Mouse (Mus musculus) spleen, postnatal 0 days (tissue): ENCODE results near the gene Pcgf1. TPM values are rescaled to one million over a fixed set of nuclear protein-coding genes. Genes with fewer than 3 reads are reported as not detected.

Experiments
- microRNA counts: library from miRNA; unstranded; fragments of <30 nt; microRNA quantifications from one replicate; lab custom pipeline; 2015
- polyA plus RNA-seq: library from polyadenylated mRNA; unstranded; fragments of >200 nt; fragmentation: Nextera tagmentation; extraction: Ambion mirVana; gene quantifications from 2 replicates; pipeline ENCODE4 v1.2.1, GENCODE M21; 2015

The Pcgf1 gene
- polyA plus RNA-seq, result 23.5 and 25.1 TPM in 2 replicates

GRCm38 (mm10) chr6:83077630-83078323 lies at the start of gene Pcgf1:
Gene Pcgf1, plus strand, starts transcription at chr6:83077869.

GRCm38 (mm10) chr6:83033249-83034185 lies 44.2 kb upstream of the Pcgf1 start, which contains the start of the genes Dok1 and Loxl3:
Gene Dok1, minus strand, starts transcription at chr6:83033471.
Gene Loxl3, plus strand, starts transcription at chr6:83034173.

DNA sequence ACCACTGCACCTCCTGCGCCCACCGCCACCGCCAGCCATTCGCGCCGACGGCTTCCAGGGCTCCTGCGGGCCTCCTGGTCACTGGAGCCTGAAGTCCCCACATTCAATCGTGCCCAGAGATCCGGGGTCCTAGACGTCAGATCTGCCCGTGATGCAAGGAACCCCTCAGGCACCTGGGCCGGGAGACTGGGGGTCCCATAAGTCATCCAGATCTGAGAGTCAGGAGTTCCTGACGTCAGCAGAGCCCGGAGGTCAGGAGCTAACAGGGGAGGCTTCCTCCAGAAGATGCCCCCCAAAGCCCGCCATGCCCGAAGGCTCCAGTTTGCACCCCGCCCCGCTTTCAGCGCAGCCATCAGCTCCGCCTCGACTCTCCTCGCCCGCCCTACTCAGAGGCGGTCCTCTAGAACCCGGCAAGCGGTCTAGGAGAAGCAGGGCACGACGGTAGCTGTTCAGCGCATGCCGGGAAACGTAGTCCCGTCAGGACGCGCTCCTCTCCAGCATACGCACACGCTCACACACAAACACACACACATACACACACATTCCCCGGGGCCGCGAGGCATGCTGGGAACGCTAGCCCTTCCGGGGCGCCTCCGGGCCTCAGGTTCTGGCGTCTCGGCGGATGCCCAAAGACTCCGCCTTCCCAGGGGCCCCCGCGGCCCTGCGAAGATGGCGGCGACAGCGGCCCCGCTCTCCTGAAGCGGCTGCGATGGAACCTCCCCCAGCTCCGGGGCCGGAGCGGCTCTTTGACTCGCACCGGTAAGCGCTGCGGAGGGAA lies 23.4 kb upstream of the Pcgf1 start, which contains the start of gene Aup1:
Aup1 (plus strand) TSS at position 448 of the 778 bp plus-strand sequence.

GRCm38 (mm10) chr6:83054871-83055431 lies 22.7 kb upstream of the Pcgf1 start, which contains the start of gene Htra2:
Gene Htra2, minus strand, starts transcription at chr6:83055273.

DNA sequence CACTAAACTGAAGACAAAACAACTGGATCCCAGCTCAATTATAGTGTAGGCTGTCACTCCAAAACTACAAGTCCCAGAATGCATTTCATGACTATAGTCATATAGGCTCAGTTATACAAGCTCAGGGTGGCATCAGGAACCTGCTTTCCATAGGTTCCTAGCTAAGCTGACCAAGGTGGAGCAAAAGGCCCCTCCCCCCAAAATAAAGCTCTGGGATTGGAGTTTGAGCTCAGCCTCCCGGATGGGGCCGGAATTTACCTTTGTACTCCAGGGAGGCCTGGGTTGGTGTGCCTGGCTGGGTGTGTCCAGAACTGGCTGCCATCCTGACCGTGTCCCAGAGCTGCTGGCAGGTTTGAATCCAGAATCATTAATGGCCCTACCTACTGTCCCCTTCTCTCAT lies 19.9 kb upstream of the Pcgf1 start, which contains the start of gene Dqx1:
Dqx1 (plus strand) TSS at position 55 of the 400 bp plus-strand sequence.

GRCm38 (mm10) chr6:83070247-83070310 lies 7.6 kb upstream of the Pcgf1 start, which contains the start of gene Tlx2:
Gene Tlx2, minus strand, starts transcription at chr6:83070293.

DNA sequence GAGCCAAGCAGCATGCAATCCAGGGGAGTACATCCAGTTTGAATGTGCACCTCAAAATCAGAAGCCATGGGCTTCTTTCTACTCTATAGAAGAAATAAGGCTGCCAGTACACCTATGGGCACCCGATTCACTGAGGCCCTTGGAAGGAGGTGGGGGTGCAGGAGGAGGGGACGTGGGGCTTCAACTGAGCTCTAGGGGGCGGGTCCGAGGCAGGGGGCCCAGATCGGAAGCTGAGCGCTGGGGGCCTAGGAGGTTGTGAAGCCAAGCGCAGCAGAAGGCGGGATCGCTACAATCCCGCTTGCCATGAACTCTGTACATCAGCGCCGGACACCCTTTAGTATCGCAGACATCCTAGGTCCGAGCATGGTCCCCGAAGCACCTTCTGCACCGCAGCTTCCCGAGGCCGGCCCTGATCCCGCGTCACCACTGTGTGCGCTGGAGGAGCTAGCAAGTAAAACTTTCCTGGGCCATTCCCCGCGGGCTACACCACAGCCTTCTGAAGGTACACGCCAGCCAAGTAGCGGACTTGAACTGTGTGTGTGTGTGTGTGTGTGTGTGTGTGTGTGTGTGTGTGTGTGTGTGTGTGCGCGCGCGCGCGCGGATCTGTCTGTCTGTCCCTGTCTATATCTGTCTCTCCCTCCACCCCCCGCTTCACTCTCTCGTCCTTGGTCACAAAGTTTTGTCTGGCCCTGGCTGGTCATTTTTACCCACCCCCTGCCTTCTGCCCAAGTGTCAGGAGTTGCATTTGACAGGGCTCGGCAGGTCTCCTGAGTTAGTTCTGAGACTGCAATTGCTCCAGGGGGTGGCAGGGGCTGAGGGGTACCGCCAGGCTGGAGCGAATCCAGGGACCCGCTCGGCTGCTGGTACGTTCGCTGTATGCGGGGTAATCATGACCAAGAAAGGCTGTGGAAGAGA lies 8.7 kb downstream of the Pcgf1 start, which contains the start of gene Lbx2:
Lbx2 (plus strand) TSS at position 247 of the 915 bp plus-strand sequence.

DNA sequence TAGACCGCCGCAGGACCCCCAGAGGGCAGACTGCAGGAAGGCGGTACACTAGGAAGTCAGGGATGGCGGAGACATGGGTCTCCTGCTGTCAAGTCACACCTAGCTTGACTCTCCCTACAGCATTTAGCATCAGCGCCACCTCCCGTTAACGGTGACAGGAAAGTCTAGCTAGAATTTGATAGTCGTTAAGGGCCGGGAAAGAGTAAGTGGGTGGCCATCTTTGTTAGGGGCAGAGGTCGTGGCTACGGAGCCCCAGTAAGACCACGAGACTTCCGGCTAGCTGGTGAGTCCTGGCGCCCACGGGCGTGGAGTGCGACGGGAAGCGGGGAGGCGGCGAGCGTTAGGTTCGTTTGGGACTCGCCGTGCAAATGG lies 23.6 kb downstream of the Pcgf1 start, which contains the start of the genes Ccdc142 and Gm42688:
Ccdc142 (plus strand) TSS at position 286 of the 372 bp plus-strand sequence.
Gm42688 (plus strand) TSS at position 302 of the 372 bp plus-strand sequence.

GRCm38 (mm10) chr6:83108762-83109668 lies 31.3 kb downstream of the Pcgf1 start, which contains the start of gene Mrpl53:
Gene Mrpl53, plus strand, starts transcription at chr6:83109040.

DNA sequence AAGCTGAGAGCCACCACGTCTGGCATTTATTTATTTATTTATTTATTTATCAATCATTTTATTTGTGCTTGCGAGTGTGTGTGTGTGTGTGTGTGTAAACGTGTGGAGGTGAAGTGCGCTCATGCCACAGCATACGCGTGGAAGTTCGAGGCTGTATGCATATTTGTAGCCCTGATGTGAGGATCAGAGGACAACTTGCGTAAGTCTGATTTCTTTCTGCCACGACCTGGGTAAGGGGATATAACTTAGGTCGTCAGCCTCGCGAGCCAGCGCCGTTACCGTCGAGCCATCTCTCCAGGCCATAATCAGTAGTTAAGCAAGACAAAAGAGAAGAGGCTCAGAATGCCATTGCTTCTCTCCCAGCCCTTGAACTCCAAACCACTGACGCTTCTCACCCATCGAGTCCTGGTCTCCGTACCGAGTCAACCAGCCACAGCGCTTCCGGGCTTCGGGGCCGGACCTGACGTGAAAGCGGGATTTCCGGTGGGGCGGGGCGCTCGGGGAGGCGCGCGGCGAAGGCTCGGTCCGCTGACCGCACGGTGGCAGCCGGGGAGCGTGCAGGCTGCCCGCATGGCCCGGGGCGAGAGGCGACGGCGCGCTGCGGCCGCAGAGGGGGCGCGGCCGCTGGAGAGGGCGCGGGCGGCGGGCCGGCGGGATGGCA lies 37.5 kb downstream of the Pcgf1 start, which contains the start of gene Mogs:
Mogs (plus strand) TSS at position 486 of the 661 bp plus-strand sequence.

DNA sequence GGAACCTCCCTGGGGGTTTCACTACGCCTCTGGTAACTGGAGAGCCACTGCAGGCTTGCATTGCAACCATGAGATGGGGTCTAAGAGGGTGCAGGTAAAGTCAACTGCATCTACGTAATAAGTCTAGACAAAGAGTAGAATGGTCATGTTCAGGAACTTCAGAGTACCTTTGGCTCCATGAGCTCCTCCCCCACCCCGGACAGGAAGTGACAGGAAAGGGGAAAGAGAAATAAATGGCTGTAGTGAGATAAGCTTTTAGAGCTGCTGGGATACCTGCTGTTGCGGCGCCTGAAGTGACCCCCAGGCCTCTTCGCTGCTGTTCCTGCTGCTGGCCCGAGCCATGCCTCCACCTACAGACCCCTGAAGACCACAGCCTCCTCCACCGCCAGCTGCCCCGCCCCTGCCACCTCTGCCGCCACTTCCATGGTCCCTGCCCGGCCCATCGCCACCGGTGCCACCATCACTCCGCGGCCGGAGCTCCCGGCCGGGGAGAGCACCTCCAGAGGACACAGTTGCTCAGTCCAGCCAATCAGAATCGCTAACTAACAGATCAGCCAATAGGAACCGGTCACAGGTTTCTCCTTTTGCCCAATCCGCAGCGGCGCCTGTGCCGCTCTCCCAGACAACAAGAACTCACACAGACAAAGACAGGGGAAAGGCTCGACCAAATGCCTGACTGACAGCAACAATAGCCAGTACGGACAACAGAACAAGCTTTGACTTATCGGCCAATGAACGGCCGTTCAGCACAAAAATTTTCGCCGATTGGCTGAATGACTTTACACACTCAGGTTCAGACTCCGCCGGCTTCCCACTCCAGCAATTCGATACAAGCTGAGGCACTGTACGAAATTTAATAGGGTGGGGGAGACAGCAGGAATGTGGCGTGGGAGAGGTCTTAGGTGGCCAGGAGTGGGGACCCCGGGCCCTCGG lies 43.5 kb downstream of the Pcgf1 start, which contains the start of gene Wbp1:
Wbp1 (minus strand) TSS at position 630 of the 933 bp plus-strand sequence.

GRCm38 (mm10) chr6:83125331-83125730 lies 47.7 kb downstream of the Pcgf1 start, which contains the start of gene Ino80b:
Gene Ino80b, minus strand, starts transcription at chr6:83125431.

MicroRNAs encoded within 50 kb of the gene (microRNA counts, 519-probe panel; counts per million panel counts)
- 88.3 counts per million for microRNA mmu-miR-3470a+mmu-miR-3470b (lab: Ali Mortazavi, UCI)

Other genes with a start within 250 kb of the Pcgf1 start
- 0.36 and 0.43 TPM in 2 replicates for gene Sema4f, start 138.1 kb upstream of the Pcgf1 start, polyA plus RNA-seq
- 15.5 and 16.1 TPM in 2 replicates for gene M1ap, start 131.0 kb upstream of the Pcgf1 start, polyA plus RNA-seq
- 26.3 and 28.2 TPM in 2 replicates for gene Dok1, start 44.4 kb upstream of the Pcgf1 start, polyA plus RNA-seq
- 1.8 and 3.1 TPM in 2 replicates for gene Loxl3, start 43.7 kb upstream of the Pcgf1 start, polyA plus RNA-seq
- 193 and 196 TPM in 2 replicates for gene Aup1, start 23.3 kb upstream of the Pcgf1 start, polyA plus RNA-seq
- gene Htra2, start 22.6 kb upstream of the Pcgf1 start, polyA plus RNA-seq, result 114 and 124 TPM in 2 replicates
- gene Dqx1, start 20.0 kb upstream of the Pcgf1 start, polyA plus RNA-seq, result 0.59 and 0.73 TPM in 2 replicates
- not detected in 2 replicates for gene Tlx2, start 7.6 kb upstream of the Pcgf1 start, polyA plus RNA-seq
- 0.51 and 1.0 TPM in 2 replicates for gene Lbx2, start 8.5 kb downstream of the Pcgf1 start, polyA plus RNA-seq
- 1.6 and 2.2 TPM in 2 replicates for gene Ccdc142, start 23.7 kb downstream of the Pcgf1 start, polyA plus RNA-seq
- gene Gm42688, start 23.7 kb downstream of the Pcgf1 start, polyA plus RNA-seq, result 1.4 and 2.5 TPM in 2 replicates
- 78.0 and 87.2 TPM in 2 replicates for gene Mrpl53, start 31.2 kb downstream of the Pcgf1 start, polyA plus RNA-seq
- 32.6 and 33.7 TPM in 2 replicates for gene Mogs, start 37.6 kb downstream of the Pcgf1 start, polyA plus RNA-seq
- gene Wbp1, start 43.7 kb downstream of the Pcgf1 start, polyA plus RNA-seq, result 36.8 and 44.2 TPM in 2 replicates
- gene Ino80b, start 47.6 kb downstream of the Pcgf1 start, polyA plus RNA-seq, result 8.7 and 10.1 TPM in 2 replicates
- gene Rtkn, start 57.6 kb downstream of the Pcgf1 start, polyA plus RNA-seq, result 3.6 and 3.9 TPM in 2 replicates
- 0.40 and 0.43 TPM in 2 replicates for gene Wdr54, start 78.5 kb downstream of the Pcgf1 start, polyA plus RNA-seq
- gene 1700003E16Rik, start 78.5 kb downstream of the Pcgf1 start, polyA plus RNA-seq, result 0.10 and 0.11 TPM in 2 replicates
- 25.0 and 30.5 TPM in 2 replicates for gene Dctn1, start 88.1 kb downstream of the Pcgf1 start, polyA plus RNA-seq
- 0.07 and 0.11 TPM in 2 replicates for gene Slc4a5, start 142.0 kb downstream of the Pcgf1 start, polyA plus RNA-seq
- 31.5 and 41.3 TPM in 2 replicates for gene Mthfd2, start 248.0 kb downstream of the Pcgf1 start, polyA plus RNA-seq
- gene Mob1a, start 248.1 kb downstream of the Pcgf1 start, polyA plus RNA-seq, result 38.3 and 41.6 TPM in 2 replicates